Mouse (Mus musculus): ENCODE measurements around the gene C1qtnf7. TPM values are rescaled to one million over a fixed set of nuclear protein-coding genes. Genes with fewer than 3 reads are reported as not detected.

Gene C1qtnf7
- total RNA-seq, 4 experiments from 2014 or later, result 0.73 to 1.7 (median 1.1) TPM

- DNase-seq (ENCODE audit: low spot score in 2 of 2), result no peak
Measured at GRCm38 (mm10) chr5:43539168-43539516, 23.8 kb downstream of the C1qtnf7 start.

GRCm38 (mm10) chr5:43539871-43540270 is 24.5 kb downstream of the C1qtnf7 start:
- no peak for DNase-seq (ENCODE audit: low spot score in 2 of 2)

- no peak for DNase-seq (ENCODE audit: low spot score in 2 of 2)
Measured at GRCm38 (mm10) chr5:43541492-43541891, 26.2 kb downstream of the C1qtnf7 start.

- DNase-seq (ENCODE audit: low spot score in 2 of 2), result peak; percentile 7 to 37
Measured at GRCm38 (mm10) chr5:43542246-43542845, 27.0 kb downstream of the C1qtnf7 start.

- no peak for DNase-seq (ENCODE audit: low spot score in 2 of 2)
Measured at GRCm38 (mm10) chr5:43549951-43550350, 34.6 kb downstream of the C1qtnf7 start.

GRCm38 (mm10) chr5:43550444-43550843 is 35.1 kb downstream of the C1qtnf7 start:
- DNase-seq (ENCODE audit: low spot score in 2 of 2), result no peak

GRCm38 (mm10) chr5:43554871-43555270 is 39.5 kb downstream of the C1qtnf7 start:
- DNase-seq (ENCODE audit: low spot score in 2 of 2), result no peak

- no peak for DNase-seq (ENCODE audit: low spot score in 2 of 2)
Measured at GRCm38 (mm10) chr5:43555406-43555805, 40.1 kb downstream of the C1qtnf7 start.

GRCm38 (mm10) chr5:43557436-43557835 is 42.1 kb downstream of the C1qtnf7 start:
- DNase-seq (ENCODE audit: low spot score in 2 of 2), result no peak

- DNase-seq (ENCODE audit: low spot score in 2 of 2), result peak in 1 of 2 experiments; percentile 20
Measured at GRCm38 (mm10) chr5:43561639-43562252, 46.4 kb downstream of the C1qtnf7 start.

GRCm38 (mm10) chr5:43569720-43570359 is 54.5 kb downstream of the C1qtnf7 start:
- no peak for DNase-seq (ENCODE audit: low spot score in 2 of 2)

- DNase-seq (ENCODE audit: low spot score in 2 of 2), result no peak
Measured at GRCm38 (mm10) chr5:43582876-43583275, 67.5 kb downstream of the C1qtnf7 start.

- DNase-seq (ENCODE audit: low spot score in 2 of 2), result no peak
Measured at GRCm38 (mm10) chr5:43583326-43584120, 68.2 kb downstream of the C1qtnf7 start.

GRCm38 (mm10) chr5:43584464-43584863 is 69.1 kb downstream of the C1qtnf7 start:
- no peak for DNase-seq (ENCODE audit: low spot score in 2 of 2)

- DNase-seq (ENCODE audit: low spot score in 2 of 2), result no peak
Measured at GRCm38 (mm10) chr5:43585406-43586245, 70.3 kb downstream of the C1qtnf7 start.

GRCm38 (mm10) chr5:43588791-43589439 is 73.6 kb downstream of the C1qtnf7 start:
- no peak for DNase-seq (ENCODE audit: low spot score in 2 of 2)

GRCm38 (mm10) chr5:43589440-43589830 is 74.1 kb downstream of the C1qtnf7 start:
- DNase-seq (ENCODE audit: low spot score in 2 of 2), result no peak

- no peak for DNase-seq (ENCODE audit: low spot score in 2 of 2)
Measured at GRCm38 (mm10) chr5:43590311-43590731, 75.0 kb downstream of the C1qtnf7 start.

GRCm38 (mm10) chr5:43601601-43602000 is 86.3 kb downstream of the C1qtnf7 start:
- no peak for DNase-seq (ENCODE audit: low spot score in 2 of 2)

- DNase-seq (ENCODE audit: low spot score in 2 of 2), result no peak
Measured at GRCm38 (mm10) chr5:43602518-43602917, 87.2 kb downstream of the C1qtnf7 start.

- DNase-seq (ENCODE audit: low spot score in 2 of 2), result no peak
Measured at GRCm38 (mm10) chr5:43603559-43603958, 88.2 kb downstream of the C1qtnf7 start.

Measured in left cerebral cortex, adult 8-10 months (tissue).